Mouse (Mus musculus): ENCODE data around the gene Fras1. TPM values are rescaled to one million over a fixed set of nuclear protein-coding genes. Genes with fewer than 3 reads are reported as not detected.

The Fras1 gene
- polyA plus RNA-seq, 1 experiment from 2014 or later = 3.6 TPM

GRCm38 (mm10) chr5:96421550-96421949, 47.8 kb downstream of the Fras1 start:
- Histone ChIP-seq H3K36me3 (ENCODE audit: control insufficient read depth, insufficient read depth, low read length) (no peaks in the 10 kb centered on the region), H3K4me2 (ENCODE audit: low read length) (no peak overlapping the region), H3K27ac (ENCODE audit: low read depth, low read length) (no peak overlapping the region), H3K27me3 (replicated peaks; ENCODE audit: control insufficient read depth, insufficient read depth, low read length) (no peaks in the 10 kb centered on the region), H3K4me1 (ENCODE audit: control insufficient read depth, insufficient read depth, low read length) (peaks cover 5% of the 10 kb centered on the region; the same call in 1 of the 2 replicates), H3K9ac (ENCODE audit: low read length) (no peak overlapping the region), H3K4me3 (ENCODE audit: low read depth, low read length) (no peak overlapping the region), H3K9me3 (replicated peaks; ENCODE audit: control insufficient read depth, low read length) (no peaks in the 10 kb centered on the region)
- ATAC-seq = peak; percentile 90
- 28% methylated on average over 3 of the region's 3 CpGs for WGBS
- DNase-seq (ENCODE audit: low spot score) = peak; percentile 82

GRCm38 (mm10) chr5:96422716-96423115, 49.0 kb downstream of the Fras1 start:
- H3K36me3 ChIP-seq (ENCODE audit: control insufficient read depth, insufficient read depth, low read length) = no peaks in the 10 kb centered on the region
- ATAC-seq (no peak), DNase-seq (ENCODE audit: low spot score) (no peak)
- peaks cover 5% of the 10 kb centered on the region; the same call in 1 of the 2 replicates for H3K4me1 ChIP-seq (ENCODE audit: control insufficient read depth, insufficient read depth, low read length)
- no peak overlapping the region for H3K27ac ChIP-seq (ENCODE audit: low read depth, low read length)
- H3K9me3 ChIP-seq (replicated peaks; ENCODE audit: control insufficient read depth, low read length) = no peaks in the 10 kb centered on the region
- no peak overlapping the region for H3K4me3 ChIP-seq (ENCODE audit: low read depth, low read length)
- H3K9ac ChIP-seq (ENCODE audit: low read length) = no peak overlapping the region
- 88% methylated on average over 5 of the region's 5 CpGs for WGBS
- no peak overlapping the region for H3K4me2 ChIP-seq (ENCODE audit: low read length)
- H3K27me3 ChIP-seq (replicated peaks; ENCODE audit: control insufficient read depth, insufficient read depth, low read length) = no peaks in the 10 kb centered on the region

- no peak overlapping the region for H3K27ac ChIP-seq (ENCODE audit: low read depth, low read length)
- no peak overlapping the region for H3K4me2 ChIP-seq (ENCODE audit: low read length)
- H3K36me3 ChIP-seq (ENCODE audit: control insufficient read depth, insufficient read depth, low read length) = no peaks in the 10 kb centered on the region
- H3K9me3 ChIP-seq (replicated peaks; ENCODE audit: control insufficient read depth, low read length) = no peaks in the 10 kb centered on the region
- ATAC-seq (no peak), DNase-seq (ENCODE audit: low spot score) (no peak)
- no peak overlapping the region for H3K4me3 ChIP-seq (ENCODE audit: low read depth, low read length)
- H3K27me3 ChIP-seq (replicated peaks; ENCODE audit: control insufficient read depth, insufficient read depth, low read length) = no peaks in the 10 kb centered on the region
- H3K9ac ChIP-seq (ENCODE audit: low read length) = no peak overlapping the region
- WGBS = 94% methylated on average over 8 of the region's 8 CpGs
- H3K4me1 ChIP-seq (ENCODE audit: control insufficient read depth, insufficient read depth, low read length) = peaks cover 5% of the 10 kb centered on the region; the same call in 1 of the 2 replicates
Observed at GRCm38 (mm10) chr5:96425391-96425790, 51.6 kb downstream of the Fras1 start.

GRCm38 (mm10) chr5:96429532-96430141, 55.9 kb downstream of the Fras1 start:
- DNase-seq (ENCODE audit: low spot score) (no peak), ATAC-seq (no peak)
- Histone ChIP-seq H3K9me3 (replicated peaks; ENCODE audit: control insufficient read depth, low read length) (no peaks in the 10 kb centered on the region), H3K4me2 (ENCODE audit: low read length) (no peak overlapping the region), H3K9ac (ENCODE audit: low read length) (no peak overlapping the region), H3K27me3 (replicated peaks; ENCODE audit: control insufficient read depth, insufficient read depth, low read length) (no peaks in the 10 kb centered on the region), H3K4me3 (ENCODE audit: low read depth, low read length) (no peak overlapping the region), H3K27ac (ENCODE audit: low read depth, low read length) (no peak overlapping the region), H3K36me3 (ENCODE audit: control insufficient read depth, insufficient read depth, low read length) (no peaks in the 10 kb centered on the region), H3K4me1 (ENCODE audit: control insufficient read depth, insufficient read depth, low read length) (no peaks in the 10 kb centered on the region)
- WGBS = 87% methylated on average over 13 of the region's 13 CpGs

- DNase-seq (ENCODE audit: low spot score) = no peak
- Histone ChIP-seq H3K36me3 (ENCODE audit: control insufficient read depth, insufficient read depth, low read length) (no peaks in the 10 kb centered on the region), H3K27me3 (replicated peaks; ENCODE audit: control insufficient read depth, insufficient read depth, low read length) (no peaks in the 10 kb centered on the region), H3K4me1 (ENCODE audit: control insufficient read depth, insufficient read depth, low read length) (no peaks in the 10 kb centered on the region), H3K27ac (ENCODE audit: low read depth, low read length) (no peak overlapping the region), H3K4me3 (ENCODE audit: low read depth, low read length) (no peak overlapping the region), H3K4me2 (ENCODE audit: low read length) (no peak overlapping the region), H3K9ac (ENCODE audit: low read length) (no peak overlapping the region), H3K9me3 (replicated peaks; ENCODE audit: control insufficient read depth, low read length) (no peaks in the 10 kb centered on the region)
- WGBS = 80% methylated on average over 4 of the region's 4 CpGs
- ATAC-seq = no peak
Observed at GRCm38 (mm10) chr5:96437870-96438269, 64.1 kb downstream of the Fras1 start.

- Histone ChIP-seq H3K27me3 (replicated peaks; ENCODE audit: control insufficient read depth, insufficient read depth, low read length) (no peaks in the 10 kb centered on the region), H3K9ac (ENCODE audit: low read length) (no peak overlapping the region), H3K4me1 (ENCODE audit: control insufficient read depth, insufficient read depth, low read length) (no peaks in the 10 kb centered on the region), H3K4me2 (ENCODE audit: low read length) (no peak overlapping the region), H3K4me3 (ENCODE audit: low read depth, low read length) (no peak overlapping the region), H3K9me3 (replicated peaks; ENCODE audit: control insufficient read depth, low read length) (no peaks in the 10 kb centered on the region), H3K36me3 (ENCODE audit: control insufficient read depth, insufficient read depth, low read length) (no peaks in the 10 kb centered on the region), H3K27ac (ENCODE audit: low read depth, low read length) (no peak overlapping the region)
- DNase-seq (ENCODE audit: low spot score) = no peak
- WGBS = 86% methylated on average over 4 of the region's 4 CpGs
- ATAC-seq = no peak
Observed at GRCm38 (mm10) chr5:96439811-96440210, 66.1 kb downstream of the Fras1 start.

GRCm38 (mm10) chr5:96447460-96447859, 73.7 kb downstream of the Fras1 start:
- Histone ChIP-seq H3K4me2 (ENCODE audit: low read length) (no peak overlapping the region), H3K36me3 (ENCODE audit: control insufficient read depth, insufficient read depth, low read length) (no peaks in the 10 kb centered on the region), H3K9ac (ENCODE audit: low read length) (no peak overlapping the region), H3K9me3 (replicated peaks; ENCODE audit: control insufficient read depth, low read length) (no peaks in the 10 kb centered on the region), H3K4me3 (ENCODE audit: low read depth, low read length) (no peak overlapping the region), H3K27ac (ENCODE audit: low read depth, low read length) (no peak overlapping the region), H3K4me1 (ENCODE audit: control insufficient read depth, insufficient read depth, low read length) (no peaks in the 10 kb centered on the region), H3K27me3 (replicated peaks; ENCODE audit: control insufficient read depth, insufficient read depth, low read length) (no peaks in the 10 kb centered on the region)
- no peak for DNase-seq (ENCODE audit: low spot score)
- 92% methylated on average over 7 of the region's 7 CpGs for WGBS
- no peak for ATAC-seq

GRCm38 (mm10) chr5:96452027-96452426, 78.3 kb downstream of the Fras1 start:
- ATAC-seq = no peak
- 90% methylated on average over 1 of the region's 1 CpGs for WGBS
- no peak overlapping the region for H3K4me3 ChIP-seq (ENCODE audit: low read depth, low read length)
- H3K4me1 ChIP-seq (ENCODE audit: control insufficient read depth, insufficient read depth, low read length) = no peaks in the 10 kb centered on the region
- no peak overlapping the region for H3K27ac ChIP-seq (ENCODE audit: low read depth, low read length)
- H3K4me2 ChIP-seq (ENCODE audit: low read length) = no peak overlapping the region
- no peaks in the 10 kb centered on the region for H3K27me3 ChIP-seq (replicated peaks; ENCODE audit: control insufficient read depth, insufficient read depth, low read length)
- no peak overlapping the region for H3K9ac ChIP-seq (ENCODE audit: low read length)
- H3K9me3 ChIP-seq (replicated peaks; ENCODE audit: control insufficient read depth, low read length) = no peaks in the 10 kb centered on the region
- H3K36me3 ChIP-seq (ENCODE audit: control insufficient read depth, insufficient read depth, low read length) = no peaks in the 10 kb centered on the region
- DNase-seq (ENCODE audit: low spot score) = no peak

GRCm38 (mm10) chr5:96453386-96453785, 79.6 kb downstream of the Fras1 start:
- Histone ChIP-seq H3K4me3 (ENCODE audit: low read depth, low read length) (no peak overlapping the region), H3K27ac (ENCODE audit: low read depth, low read length) (no peak overlapping the region), H3K4me1 (ENCODE audit: control insufficient read depth, insufficient read depth, low read length) (no peaks in the 10 kb centered on the region), H3K9ac (ENCODE audit: low read length) (no peak overlapping the region), H3K36me3 (ENCODE audit: control insufficient read depth, insufficient read depth, low read length) (no peaks in the 10 kb centered on the region), H3K9me3 (replicated peaks; ENCODE audit: control insufficient read depth, low read length) (no peaks in the 10 kb centered on the region), H3K4me2 (ENCODE audit: low read length) (no peak overlapping the region), H3K27me3 (replicated peaks; ENCODE audit: control insufficient read depth, insufficient read depth, low read length) (no peaks in the 10 kb centered on the region)
- no peak for DNase-seq (ENCODE audit: low spot score)
- WGBS = 96% methylated on average over 5 of the region's 5 CpGs
- ATAC-seq = no peak
